Mouse (Mus musculus): Measurements from ENCODE around the gene Clk2.

DNA sequence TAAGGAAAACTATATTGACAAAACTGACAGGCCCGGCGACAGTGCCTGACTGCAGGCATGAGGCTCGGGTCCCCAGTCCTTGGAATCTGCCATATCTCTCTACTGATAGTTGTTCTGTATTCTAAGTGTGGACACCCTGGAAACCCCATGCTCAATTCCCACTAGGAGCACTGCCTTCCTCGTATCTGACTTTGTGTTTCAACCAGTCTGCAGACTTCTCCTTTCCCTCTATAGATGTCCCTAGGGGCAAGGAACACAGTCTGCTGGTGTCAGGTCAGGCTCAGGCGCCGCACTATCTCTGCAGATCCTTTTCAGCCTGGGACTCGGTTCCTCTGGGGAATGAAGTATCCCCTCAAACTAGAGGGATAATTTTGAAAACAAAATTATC, 31.5 kb upstream of the Clk2 start:
- TF ChIP-seq POLR2A (IDR thresholded peaks at IDR 0.05; ENCODE audit: insufficient read depth, low read length) = no peak
- no peak for TF ChIP-seq EP300 (IDR thresholded peaks at IDR 0.05; ENCODE audit: insufficient read depth, low read depth, low read length)
- no peak for TF ChIP-seq CTCF (IDR thresholded peaks at IDR 0.05; ENCODE audit: low read depth, low read length)

All from ES-Bruce4 (cell line).